Mouse (Mus musculus) liver, embryonic 14.5 days (tissue): ENCODE results near the gene Tmem110.

ENCODE experiments used
- CTCF ChIP-seq: IDR thresholded peaks from 2 replicates; pipeline ENCODE4 v1.5.1; 2016; ENCODE audit warnings: antibody characterized with exemption, low read depth, control low read depth
- EP300 ChIP-seq: IDR thresholded peaks from 2 replicates; pipeline ENCODE4 v1.6.1; 2016; ENCODE audit warnings: antibody characterized with exemption, low read depth

DNA sequence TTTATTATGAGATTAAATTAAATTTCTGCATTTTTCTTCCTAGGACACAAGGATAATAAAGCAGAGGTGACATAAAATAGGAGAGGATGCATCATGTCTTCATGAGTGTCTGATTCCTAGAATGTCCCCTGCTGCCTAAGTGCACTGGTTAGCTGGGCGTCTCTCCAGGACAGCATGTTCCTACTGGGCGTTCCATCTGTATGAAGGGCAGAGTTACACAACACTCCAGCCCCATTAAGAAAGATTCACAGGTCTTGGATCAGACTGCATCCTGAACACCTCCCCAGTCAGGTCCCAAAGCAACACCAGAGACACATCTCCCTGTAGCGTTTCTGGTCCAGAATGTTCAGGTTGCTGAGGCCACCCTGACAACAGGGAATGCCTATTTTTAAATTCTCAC lies 29.9 kb downstream of the Tmem110 start:
- TF ChIP-seq EP300: no peak
- no peak for TF ChIP-seq CTCF
